Mouse (Mus musculus) cerebellum, postnatal 10 days (tissue): ENCODE measurements around the gene Mbd3.

ENCODE experiments used
- DNase-seq, 2 experiments: peaks; one replicate each; pipeline ENCODE4 v3.0.0; 2021; ENCODE audit warnings: mixed read lengths in 2 of 2

Gene Mbd3

GRCm38 (mm10) chr10:80421651-80422472 lies 22.5 kb upstream of the Mbd3 start:
- no peak for DNase-seq

GRCm38 (mm10) chr10:80421208-80421607 lies 21.9 kb upstream of the Mbd3 start:
- DNase-seq = no peak

GRCm38 (mm10) chr10:80420729-80421128 lies 21.4 kb upstream of the Mbd3 start:
- DNase-seq = no peak

- DNase-seq = peak; percentile 62
Observed at GRCm38 (mm10) chr10:80419419-80419818, 20.1 kb upstream of the Mbd3 start.

GRCm38 (mm10) chr10:80418311-80418710 lies 19.0 kb upstream of the Mbd3 start:
- peak; percentile 95 for DNase-seq

GRCm38 (mm10) chr10:80417841-80418240 lies 18.5 kb upstream of the Mbd3 start:
- peak; percentile 81 to 84 for DNase-seq

- DNase-seq = peak; percentile 61 to 64
Observed at GRCm38 (mm10) chr10:80417371-80417770, 18.0 kb upstream of the Mbd3 start.

- DNase-seq = peak; percentile 77 to 86
Observed at GRCm38 (mm10) chr10:80415566-80415965, 16.2 kb upstream of the Mbd3 start.

- peak; percentile 94 to 97 for DNase-seq
Observed at GRCm38 (mm10) chr10:80412656-80413541, 13.5 kb upstream of the Mbd3 start.

- DNase-seq = no peak
Observed at GRCm38 (mm10) chr10:80407924-80408323, 8.6 kb upstream of the Mbd3 start.

GRCm38 (mm10) chr10:80406684-80407501 lies 7.5 kb upstream of the Mbd3 start, which contains the start of gene Uqcr11:
TSS of gene Uqcr11 (minus strand) at chr10:80406830.
- DNase-seq = peak; percentile 94 to 96

- DNase-seq = peak in 1 of 2 experiments; percentile 54
Observed at GRCm38 (mm10) chr10:80405481-80406173, 6.3 kb upstream of the Mbd3 start.

- DNase-seq = peak; percentile 53 to 64
Observed at GRCm38 (mm10) chr10:80403044-80403692, 3.8 kb upstream of the Mbd3 start.

GRCm38 (mm10) chr10:80400704-80401161 lies 1.4 kb upstream of the Mbd3 start:
- no peak for DNase-seq

GRCm38 (mm10) chr10:80399973-80400703 lies 788 bp upstream of the Mbd3 start:
- DNase-seq = no peak

GRCm38 (mm10) chr10:80398719-80399190 lies 595 bp downstream of the Mbd3 start:
- DNase-seq = peak; percentile 99

- no peak for DNase-seq
Observed at GRCm38 (mm10) chr10:80398174-80398535, 1.2 kb downstream of the Mbd3 start.

- DNase-seq = peak; percentile 37 to 51
Observed at GRCm38 (mm10) chr10:80397524-80398173, 1.7 kb downstream of the Mbd3 start.

GRCm38 (mm10) chr10:80396822-80397523 lies 2.4 kb downstream of the Mbd3 start:
- no peak for DNase-seq
